Mouse (Mus musculus): ENCODE data around the gene B4galnt2.
"Not testable (repeated sequence)": the region's sequence is repeated elsewhere in the genome, so short reads cannot be mapped to it uniquely, and the experiment has no call there.

B4galnt2 gene

DNA sequence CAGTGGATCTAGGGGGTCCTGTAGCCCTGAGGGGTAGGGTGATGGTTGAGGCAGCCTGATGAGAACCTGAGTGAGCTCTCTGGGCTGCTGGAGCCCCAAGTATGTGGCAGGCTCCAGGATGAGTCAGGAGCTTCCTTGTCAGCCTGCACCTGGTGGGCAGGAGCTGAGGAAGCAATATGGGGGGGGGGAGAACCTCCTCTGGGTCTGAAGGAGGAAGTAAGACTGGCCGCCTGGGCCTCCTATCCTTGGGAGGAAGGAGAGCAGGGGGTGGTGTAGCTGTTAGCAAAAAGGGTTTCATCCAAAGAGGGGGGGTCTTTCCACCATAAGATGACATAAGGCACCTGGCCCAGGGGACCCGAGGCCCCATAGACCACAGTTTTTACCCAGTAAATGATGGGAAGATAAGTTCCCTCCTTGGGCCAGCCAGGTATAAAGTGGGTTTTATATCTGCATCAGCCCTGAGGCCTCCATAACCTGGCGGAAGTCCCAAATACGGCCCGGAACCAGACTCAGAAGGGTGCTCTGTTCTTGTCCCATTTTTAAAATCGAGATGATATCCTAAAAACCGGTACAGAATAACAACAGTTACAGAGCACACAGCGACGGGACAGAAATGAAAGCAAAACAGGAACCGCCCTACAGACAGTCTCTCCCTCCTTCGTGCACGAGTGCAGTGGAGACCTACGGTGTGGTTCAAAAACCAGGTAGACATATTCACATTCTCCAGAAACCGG, 18.1 kb downstream of the B4galnt2 start:
- DNase-seq (ENCODE audit: extremely low spot score) = no peak

DNA sequence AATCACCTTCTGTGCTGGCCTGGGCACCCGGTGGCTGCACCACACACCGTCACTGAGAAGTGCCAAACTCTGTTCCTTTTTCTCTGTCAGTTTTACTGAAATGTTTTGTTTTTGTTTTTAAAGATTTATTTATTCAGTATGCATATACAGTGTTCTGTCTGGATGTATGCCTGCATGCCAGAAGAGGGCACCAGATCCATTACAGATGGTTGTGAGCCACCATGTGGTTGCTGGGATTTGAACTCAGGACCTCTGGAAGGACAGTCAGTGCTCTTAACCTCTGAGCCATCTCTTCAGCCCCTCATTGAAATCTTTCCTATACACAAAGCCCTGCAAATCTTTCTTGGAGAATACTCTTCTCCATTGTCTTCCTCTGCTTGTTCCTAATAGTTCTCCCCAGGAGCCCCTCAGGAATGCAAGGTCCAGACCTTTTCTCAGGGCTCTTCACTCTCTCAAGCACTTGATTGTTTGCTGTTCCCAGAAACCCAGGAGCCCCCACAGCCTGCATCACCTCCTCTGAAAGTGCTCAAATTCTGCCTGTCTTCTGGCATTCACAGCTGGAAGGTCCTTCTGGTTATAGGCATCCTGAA, 24.1 kb downstream of the B4galnt2 start:
- no peak for DNase-seq (ENCODE audit: extremely low spot score)

DNA sequence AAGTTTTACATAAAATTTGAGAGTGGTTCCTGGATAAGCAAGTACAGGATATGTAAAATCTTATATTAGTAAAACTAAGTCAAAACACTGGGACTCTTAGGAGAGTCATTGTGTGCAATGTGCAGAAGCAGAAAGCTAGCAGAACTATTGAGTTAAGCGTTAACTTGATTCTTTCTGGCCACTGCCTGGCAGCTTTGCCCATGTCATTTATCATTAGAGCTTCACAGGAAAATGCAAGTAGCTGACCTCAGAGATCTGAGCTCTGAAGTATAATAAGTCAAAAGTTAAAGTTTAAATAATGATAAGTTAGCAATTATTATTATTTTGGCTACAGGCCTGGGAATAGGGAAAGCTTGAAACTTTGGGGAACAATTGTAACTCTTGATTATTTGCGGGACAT, 34.8 kb downstream of the B4galnt2 start:
- not testable (repeated sequence) for DNase-seq (ENCODE audit: extremely low spot score)

DNA sequence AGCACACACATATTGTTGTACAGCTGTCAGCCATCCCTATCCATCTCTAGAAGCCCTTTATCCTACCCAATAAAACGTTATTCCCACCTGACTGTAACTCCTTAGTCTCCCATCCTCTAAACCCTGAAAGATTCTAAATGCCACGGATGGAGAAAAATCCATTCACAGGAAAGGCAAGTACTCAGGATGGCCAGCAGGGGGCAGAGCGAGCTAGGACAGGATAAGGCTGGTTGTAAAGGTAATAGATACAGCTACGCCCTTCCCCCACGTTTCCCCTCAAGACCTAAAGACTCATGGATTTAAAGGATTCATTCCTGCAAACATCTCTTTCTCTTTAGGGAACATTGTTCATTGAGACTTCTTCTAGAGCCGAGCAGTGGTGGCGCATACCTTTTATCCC, 38.4 kb downstream of the B4galnt2 start:
- peak; percentile 76 for DNase-seq (ENCODE audit: extremely low spot score)

DNA sequence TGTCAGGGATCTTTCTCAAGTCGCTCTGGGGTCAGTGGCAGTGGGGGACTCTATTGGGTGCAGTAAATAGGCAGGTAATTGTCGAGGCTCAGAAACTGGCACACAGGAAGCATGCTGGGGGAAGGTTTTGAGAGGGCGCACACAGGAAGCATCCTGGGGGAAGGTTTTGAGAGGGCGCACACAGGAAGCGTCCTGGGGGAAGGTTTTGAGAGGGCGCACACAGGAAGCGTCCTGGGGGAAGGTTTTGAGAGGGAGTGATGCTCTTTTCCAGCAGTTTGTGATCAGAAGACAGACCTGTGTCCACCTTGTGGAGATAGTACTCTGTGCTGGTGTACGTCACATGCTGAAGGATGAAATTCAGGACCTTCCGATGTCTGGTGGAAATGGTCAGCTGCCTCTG, 38.9 kb downstream of the B4galnt2 start:
- no peak for DNase-seq (ENCODE audit: extremely low spot score)

DNA sequence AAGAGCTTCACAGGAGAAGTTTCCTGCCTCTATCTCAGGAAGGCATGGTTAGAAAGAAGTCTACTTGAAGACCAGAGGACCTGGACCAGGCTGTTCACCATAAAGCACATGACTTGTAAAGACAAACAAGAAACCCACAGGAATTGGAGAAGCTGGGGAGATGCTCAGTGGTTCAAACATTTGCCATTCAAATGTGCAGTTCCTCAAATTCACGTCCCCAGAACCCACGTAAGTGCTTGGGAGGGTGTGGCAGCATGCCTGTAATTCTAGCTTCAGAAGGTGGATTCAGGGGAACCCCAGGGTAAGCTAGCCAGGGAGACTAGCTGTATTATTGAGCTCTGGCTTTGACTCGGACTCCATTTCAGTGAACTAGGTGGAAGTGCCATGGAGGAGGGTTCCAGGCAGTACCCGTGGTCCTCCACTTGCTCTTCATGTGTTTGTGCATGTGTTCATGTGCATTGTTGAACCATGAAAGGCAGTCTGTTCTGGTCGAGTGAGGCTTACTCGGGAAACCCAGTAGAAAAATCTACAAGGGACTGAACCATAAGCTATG, 44.7 kb downstream of the B4galnt2 start:
- DNase-seq (ENCODE audit: extremely low spot score) = no peak

DNA sequence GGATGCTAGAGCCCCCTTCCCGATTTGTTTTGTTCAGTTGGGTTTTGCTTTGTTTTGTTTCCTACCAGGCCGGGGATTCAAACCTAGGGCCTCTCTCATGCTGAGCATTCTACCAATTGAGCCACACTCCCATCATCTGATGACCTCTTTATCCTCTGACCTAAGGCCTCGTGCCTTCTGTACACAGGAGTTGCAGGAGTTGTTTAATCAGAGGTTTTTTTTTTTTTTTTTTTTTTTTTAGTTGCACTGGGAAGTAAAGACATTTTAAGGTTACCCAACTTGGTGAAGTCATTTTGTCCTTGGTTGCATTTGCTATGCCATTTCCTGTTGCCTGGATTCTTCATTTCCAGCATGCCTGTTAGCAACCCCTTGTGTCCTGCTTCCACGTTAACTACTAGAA, 45.2 kb downstream of the B4galnt2 start:
- DNase-seq (ENCODE audit: extremely low spot score) = no peak

DNA sequence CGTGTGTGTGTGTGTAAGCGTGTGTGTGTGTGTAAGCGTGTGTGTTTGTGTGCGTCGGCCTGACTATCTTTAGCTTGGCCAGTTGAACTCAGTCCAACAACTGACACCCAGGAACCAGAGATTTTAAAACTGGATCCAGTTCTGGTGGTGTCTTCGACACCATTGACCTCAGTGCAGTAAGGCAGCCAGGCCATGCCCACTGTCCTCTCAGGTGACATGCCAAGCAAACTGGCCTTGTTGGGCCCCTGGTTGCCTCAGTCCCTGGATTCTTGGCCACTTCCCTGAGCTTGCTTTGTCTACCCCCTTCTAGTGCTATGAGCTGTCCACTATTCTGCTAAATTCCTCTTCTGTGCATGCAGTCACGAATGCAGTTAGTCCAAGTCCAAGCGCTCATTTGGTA, 53.3 kb downstream of the B4galnt2 start:
- DNase-seq (ENCODE audit: extremely low spot score) = no peak

DNA sequence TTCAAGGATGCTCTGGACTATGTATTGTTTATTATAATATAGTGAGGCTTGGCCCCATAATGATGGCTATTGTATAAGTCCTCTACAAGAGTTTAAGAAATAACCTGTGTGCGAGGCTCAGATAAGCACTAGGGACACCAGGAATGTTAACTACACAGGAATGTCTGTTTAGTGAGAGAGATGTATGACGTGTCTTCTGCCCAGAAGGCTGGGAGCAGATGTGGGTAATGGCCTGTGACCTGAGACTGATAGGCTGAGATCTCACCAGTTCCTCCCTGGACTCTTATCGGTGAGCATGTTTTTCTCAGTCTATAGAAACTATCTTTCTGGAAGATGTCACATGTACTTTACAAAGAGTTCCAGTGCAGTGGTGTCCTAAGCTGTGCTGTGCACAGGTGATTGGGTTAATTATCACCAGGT, 54.6 kb downstream of the B4galnt2 start:
- no peak for DNase-seq (ENCODE audit: extremely low spot score)

DNA sequence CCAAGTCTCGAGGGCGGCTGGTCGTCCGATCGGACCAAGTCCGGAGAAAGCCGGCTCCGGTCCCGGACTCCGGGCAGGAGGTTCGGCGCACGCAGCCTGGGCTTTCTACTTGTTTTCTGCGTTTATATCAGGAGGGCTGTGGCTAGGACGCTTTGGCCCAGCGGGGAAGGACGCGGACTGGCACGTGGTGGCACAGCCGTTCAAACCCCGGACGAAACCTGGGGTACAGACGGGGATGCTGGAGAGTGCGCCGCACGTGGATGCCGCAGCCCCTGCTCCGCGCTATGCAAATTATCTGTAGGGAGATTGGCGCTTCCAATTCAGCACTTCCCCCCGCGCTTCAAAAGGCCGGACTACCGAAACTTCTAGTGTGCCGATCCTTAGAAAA, 55.2 kb downstream of the B4galnt2 start:
- DNase-seq (ENCODE audit: extremely low spot score) = no peak

DNA sequence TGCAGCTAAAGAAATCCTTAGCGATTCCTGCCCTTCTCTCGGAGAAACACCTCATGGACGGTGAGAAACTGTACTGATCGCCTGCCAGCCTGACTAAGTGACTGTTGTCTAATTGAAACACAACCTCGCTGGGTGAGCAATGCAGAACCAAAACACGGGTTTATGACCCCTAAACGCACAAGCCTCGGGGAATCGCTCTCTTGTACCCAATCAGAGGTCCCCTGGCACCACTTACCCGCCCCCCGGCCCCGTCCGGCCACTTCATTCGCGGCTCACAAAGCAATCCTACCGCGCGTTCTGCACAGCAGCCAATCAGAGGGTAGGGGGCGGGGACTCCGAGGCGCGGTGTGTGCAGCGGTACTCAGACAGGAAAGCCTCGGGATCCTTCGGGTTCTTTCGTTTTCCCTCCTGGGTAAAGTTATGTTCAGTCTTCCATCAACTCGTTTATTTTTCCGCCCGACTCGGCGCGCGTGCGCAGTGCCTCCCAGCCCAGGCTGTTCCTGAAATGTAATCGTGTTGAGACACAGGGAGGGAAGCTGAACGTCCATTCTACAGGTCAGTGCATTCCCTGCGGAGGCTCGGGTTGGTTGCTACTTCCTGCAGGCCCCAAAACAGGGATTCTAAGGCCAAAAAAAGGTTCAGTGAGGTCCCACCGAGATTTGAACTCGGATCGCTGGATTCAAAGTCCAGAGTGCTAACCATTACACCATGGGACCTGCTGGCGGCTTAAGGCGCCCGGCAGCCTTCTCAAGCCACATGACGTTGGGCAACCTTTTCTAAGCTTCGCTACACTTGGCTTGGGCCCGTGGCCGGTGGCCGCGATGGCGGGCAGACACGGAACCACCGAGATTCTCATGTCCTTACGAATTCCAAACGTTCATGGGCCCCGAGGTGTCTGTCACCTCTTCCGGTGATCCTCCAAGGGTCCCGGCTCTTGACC, 55.9 kb downstream of the B4galnt2 start:
- peak; percentile 97 for DNase-seq (ENCODE audit: extremely low spot score)

DNA sequence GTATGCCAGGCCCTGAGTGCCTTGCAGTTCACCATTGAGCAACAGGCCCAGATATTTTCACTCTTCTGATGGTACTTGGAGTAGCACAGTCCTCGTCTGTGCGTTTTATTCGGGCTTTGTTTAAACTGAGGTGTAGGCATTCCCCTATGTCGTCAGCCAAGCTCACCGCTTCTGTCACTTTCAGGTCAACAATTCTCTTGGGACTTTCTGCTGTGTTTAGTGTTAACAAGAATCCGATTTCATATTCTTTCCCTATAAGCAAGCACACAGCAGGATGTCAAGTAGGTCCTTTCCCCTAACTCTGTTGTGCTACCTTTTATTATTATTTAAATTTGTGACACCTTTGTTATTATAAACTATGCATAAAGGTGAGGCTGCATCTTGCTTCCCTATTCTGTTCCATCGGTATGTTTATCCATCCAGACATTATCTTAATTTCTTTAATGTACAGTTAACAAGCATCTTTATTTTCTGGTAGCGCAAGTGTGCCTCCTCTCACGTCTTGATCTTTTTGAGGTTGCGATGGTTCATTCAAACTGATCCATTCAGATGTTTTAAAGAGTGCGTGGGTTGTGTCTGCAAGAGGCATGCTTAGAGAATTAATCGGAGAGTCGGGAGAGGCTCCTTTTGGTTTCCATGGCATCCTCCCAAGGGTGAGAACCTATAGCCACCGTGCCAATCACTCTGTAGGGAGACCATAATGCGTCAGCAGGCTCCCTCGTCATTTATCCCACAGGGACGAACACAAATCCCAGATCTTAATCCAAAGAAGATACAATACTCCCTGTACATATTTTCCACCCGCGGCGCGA, 56.8 kb downstream of the B4galnt2 start:
- no peak for DNase-seq (ENCODE audit: extremely low spot score)

DNA sequence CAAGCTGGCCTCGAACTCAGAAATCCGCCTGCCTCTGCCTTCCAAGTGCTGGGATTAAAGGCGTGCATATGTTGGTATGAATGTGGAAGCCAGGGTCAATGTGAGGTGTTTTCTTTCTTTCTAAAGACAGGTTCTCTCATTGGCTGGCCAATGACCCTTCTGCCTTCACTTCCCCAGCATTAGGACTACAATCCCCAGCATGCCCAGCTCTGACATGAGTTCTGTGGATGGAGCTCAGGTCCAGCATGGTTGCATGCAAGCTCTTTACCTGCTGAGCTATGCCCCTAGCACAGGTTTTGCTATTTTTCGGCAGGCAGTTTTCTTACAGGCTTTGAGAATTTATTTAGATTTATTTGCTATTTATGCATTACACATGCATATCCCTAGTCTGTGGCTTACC, 57.4 kb downstream of the B4galnt2 start:
- no peak for DNase-seq (ENCODE audit: extremely low spot score)

DNA sequence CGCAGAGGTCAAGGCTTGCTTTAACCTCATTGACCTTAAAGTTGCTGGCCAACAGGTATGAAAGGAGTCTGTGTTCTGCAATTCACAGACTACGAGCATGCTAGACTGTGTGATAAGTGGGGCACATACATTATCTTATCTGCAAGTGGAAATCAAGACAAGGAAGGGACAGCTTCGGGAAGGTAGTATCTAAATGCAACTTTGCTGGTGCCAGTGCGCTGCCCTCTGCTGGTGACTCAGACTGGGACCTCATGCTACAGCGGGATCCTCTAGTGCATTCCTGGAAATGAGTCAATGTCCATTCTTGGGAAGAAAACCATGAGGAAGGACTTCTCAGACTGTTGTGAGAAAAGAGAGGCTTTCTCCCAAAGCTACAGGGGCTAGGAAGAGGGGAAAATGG, 61.0 kb downstream of the B4galnt2 start:
- DNase-seq (ENCODE audit: extremely low spot score) = no peak

DNA sequence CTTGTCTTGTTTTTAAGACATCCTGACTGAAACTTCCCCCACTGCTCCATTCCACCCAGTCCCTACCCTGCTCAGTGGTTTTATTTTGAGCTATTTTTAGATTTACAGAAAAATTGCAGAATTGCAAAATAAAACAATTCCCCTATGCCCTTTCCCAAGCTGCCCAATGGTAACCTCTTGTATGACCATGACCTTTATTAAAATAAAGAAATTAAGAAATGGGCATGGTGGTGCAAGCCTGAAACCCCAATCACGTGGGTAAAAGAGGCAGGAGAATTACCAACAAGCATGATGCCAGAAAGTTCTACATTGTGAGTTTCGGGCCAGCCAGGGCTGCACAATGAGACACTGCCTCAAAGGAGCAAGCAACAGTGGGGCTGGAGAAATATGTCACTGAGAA, 63.8 kb downstream of the B4galnt2 start:
- no peak for DNase-seq (ENCODE audit: extremely low spot score)

DNA sequence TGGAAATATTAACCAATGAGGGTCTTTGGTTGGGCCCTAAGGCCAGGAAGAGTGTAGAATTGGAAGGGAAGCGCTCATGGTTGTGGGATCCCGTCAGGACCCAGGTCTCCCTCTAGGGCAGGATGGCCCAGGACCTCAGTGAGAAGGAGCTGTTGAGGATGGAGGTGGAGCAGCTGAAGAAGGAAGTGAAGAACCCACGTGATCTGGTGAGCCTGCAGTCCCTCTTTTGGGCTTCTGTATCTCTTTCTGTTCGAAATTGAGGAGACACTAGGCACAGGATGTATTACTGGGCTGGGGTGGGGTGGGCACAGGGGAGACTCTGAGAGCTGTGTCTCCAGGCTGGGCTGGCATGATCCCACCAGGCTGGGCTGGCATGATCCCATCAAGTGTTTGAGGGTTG, 69.8 kb downstream of the B4galnt2 start:
- no peak for DNase-seq (ENCODE audit: extremely low spot score)

DNA sequence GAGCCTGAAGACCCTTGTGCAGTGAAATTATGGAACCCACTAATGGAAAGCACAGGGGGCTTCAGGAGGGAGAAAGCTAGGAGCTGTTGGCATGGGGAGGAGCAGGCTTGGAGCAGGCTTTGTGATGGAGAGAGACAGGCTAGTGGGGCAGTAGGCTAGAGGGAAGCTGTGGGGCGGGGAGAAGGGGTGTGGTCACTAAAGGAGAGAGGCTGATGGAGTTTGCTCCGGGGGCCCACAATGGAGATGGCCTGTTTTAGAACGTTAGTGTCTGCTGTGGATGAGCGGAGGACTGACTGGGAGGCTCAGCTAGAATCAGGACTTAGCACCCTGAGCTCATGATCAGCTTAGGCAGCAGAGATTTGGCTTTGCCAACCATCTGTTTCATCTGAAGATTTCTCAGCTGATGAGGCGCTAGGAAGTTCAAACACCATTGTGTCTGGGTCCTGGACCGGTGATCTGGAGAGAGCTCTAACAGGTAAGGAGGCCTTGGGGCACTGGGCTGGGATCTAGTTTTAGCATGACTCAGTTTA, 71.2 kb downstream of the B4galnt2 start:
- DNase-seq (ENCODE audit: extremely low spot score) = no peak

DNA sequence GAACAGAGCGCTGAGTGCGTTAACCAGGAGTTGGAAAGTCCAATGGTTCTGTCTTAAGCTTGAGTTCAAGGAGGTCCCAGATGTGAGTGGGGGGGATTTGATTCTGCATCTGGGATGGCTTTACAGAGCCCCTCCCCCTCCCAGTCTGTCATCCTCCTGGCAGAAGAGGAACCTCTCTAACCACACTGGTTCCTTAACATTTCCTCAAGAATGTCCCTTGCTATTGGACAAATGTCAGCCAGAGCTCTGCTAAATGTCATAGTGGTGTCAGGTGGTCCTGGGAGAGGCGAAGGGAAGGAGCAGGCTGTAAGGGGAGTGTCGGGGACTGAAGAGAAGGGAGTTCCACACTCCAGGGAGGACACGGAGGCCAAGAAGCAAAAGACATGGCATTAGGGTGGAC, 71.7 kb downstream of the B4galnt2 start:
- no peak for DNase-seq (ENCODE audit: extremely low spot score)

DNA sequence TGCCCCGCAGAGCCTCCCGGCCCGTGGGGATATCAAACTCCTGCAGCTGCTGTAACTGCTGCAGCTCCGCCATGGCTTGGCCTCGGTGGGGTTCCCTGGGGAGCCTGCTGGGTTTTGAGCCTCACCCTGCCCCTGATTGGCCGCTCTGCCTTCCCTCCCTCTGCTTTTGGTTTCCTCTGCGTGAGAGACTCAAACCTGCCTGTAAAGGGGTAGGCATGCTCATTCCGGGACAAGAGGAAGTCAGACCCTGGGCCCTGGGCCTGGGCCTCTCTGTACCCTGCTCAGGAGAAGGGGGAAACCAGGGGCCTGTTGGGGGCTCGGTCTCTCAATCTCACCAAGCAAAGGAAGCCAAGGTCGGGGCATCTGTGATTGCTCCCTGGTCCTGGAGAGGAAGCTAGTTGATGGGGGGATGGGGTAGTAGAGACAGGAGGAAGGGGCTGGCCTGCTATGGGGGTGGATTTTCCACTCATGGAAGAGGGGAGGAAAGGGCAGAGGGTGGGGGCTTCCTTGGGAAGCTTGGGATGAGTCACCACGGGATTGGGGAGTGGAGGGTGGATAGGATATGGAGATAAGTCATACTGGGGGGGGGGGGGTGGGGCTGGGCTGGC, 72.5 kb downstream of the B4galnt2 start, which contains the start of gene Abi3:
Gene Abi3, minus strand, starts transcription at position 403 of the 608 bp plus-strand sequence.
- DNase-seq (ENCODE audit: extremely low spot score) = no peak

DNA sequence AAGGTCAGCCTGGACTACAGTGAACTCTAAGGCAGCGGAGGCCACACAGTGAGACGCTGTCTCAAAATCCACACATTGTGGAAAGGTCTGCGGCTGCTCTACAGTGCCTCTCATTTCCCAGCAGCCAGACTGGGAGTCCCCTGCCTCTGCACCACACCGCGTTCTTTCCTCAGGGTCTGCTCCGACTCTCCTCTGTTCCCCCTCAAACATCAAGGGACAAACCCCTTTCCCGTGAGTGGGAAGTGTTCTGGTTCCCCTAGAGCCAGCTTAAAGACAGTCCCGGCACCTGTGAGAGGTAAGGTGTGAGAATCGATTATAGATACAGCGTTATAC, 73.2 kb downstream of the B4galnt2 start:
- DNase-seq (ENCODE audit: extremely low spot score) = no peak
